Mouse (Mus musculus): ENCODE results near the gene 1500011B03Rik.
A peak's percentile ranks its signal among the peaks of the same experiment; 100 is the strongest.
"Not testable (repeated sequence)": the region's sequence is repeated elsewhere in the genome, so short reads cannot be mapped to it uniquely, and the experiment has no call there.

1500011B03Rik gene

DNA sequence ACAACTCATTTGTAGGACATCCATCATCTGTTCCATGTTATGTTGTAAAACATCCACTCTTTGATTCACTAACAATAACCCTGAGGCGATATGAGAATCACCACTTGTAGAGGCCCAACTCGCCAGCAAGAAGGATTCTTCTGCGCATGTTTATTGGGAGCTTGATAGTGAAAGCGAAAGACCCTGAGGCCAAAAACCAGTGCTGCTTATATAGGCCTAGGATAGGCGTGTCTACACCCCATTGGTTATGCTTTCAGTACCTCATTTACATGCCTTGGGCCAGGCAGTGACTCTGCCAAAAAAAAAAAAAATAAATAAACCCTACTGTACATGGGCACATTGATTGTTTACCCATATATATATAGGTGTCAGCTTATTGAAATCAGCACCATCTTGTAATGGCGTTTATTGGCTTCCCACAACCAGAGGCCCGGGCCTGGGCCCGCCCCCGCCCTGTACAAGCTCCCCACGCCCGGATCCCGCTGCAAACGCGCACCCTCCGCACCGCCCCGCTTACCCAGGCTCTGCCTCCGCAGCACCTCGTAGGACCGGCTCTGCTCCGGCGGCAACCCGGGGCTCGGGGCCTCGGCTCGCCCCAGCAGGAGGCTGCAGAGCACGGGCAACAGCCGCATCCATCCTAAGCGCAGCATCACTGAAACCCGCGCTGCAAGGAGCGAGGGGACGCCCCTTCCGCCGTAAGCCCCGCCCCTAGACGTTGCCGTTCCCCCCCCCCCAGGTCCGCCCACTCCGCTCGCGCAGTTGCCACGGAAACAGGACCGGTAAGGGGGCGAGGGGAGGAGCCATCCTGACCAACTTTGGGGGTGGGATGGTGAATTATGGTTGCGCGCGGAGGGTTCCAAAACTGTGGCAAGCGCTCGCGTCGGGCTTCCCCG lies at the start of gene 1500011B03Rik:
Gene 1500011B03Rik (minus strand): TSS at position 673 of the 893 bp plus-strand sequence.
- peak; percentile 65 for DNase-seq

DNA sequence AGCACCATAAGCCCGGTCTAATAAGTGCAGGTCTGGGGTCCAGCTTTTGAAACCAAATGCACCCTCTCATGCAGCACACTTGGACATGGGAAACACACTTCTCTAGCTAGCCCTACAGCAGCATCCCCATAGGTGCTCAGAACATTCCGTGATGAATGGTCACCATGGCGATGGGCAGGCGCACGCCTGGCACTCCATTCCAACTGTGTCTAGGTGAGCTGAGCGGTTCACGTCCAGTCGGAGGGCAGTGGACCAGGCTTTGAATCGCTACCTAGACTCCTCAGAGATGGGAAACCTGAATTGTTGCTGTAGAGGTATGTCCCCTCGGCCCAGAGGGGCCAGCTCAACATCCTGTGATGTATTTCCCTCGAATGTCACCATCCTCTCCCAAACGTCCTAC lies 42.0 kb upstream of the 1500011B03Rik start:
- no peak for DNase-seq

DNA sequence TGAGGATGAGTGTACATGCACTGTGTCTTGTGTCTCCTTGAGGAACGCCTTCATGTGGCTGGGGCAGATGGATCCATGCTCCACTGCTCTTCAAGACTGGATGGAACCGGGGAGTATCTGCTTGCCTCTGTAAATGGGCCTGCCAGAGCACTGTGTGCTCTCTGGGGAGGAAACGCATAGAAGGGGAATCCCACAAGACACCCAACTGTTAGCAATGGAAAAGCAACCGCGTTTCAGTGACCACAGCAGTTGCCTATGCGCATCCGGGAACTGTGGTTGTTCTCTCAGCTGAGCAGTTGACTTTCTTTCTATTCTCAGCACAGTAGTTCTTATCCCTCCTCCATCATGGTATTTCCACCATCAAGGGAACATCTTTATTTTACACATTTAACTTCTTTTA lies 41.5 kb upstream of the 1500011B03Rik start:
- DNase-seq: no peak

DNA sequence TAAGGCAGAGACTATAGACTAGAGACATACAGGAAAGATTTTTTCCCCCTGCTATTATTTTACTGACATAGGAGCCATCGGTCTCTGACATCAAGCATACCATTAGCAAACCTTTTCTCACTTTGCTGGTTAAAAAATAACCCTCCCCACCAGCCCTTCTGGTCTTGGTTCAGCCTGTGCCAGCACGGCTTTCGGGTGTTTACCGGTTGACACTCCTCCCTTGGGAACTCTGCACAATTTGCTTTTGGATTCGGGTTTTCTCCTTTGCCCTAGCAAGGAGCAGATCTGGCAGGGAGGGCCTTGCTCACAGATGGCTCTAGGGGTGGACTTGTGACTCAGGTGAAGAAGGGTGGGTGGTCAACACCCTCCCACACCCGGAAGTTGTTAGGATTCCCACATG lies 38.5 kb upstream of the 1500011B03Rik start:
- DNase-seq: no peak

DNA sequence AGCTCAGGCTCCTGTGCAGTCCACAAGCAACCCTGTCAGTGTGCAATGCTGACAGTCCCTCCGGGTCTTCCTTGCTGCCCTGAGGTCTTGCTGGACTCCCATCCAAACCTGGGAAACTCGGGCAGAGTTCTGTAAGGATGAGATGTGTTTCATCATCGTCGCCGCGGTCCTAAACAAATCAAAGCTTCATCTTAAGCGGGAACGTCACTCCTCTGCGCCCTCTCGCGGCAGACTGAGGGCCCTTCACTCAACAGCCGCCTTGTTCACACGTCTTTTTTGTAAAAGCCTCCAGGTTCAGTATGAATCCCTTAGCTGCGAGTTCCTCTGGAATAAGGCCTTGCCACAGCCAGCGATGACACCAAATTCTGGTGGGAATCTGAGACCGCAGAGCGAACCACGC lies 36.0 kb upstream of the 1500011B03Rik start:
- DNase-seq: peak; percentile 75

DNA sequence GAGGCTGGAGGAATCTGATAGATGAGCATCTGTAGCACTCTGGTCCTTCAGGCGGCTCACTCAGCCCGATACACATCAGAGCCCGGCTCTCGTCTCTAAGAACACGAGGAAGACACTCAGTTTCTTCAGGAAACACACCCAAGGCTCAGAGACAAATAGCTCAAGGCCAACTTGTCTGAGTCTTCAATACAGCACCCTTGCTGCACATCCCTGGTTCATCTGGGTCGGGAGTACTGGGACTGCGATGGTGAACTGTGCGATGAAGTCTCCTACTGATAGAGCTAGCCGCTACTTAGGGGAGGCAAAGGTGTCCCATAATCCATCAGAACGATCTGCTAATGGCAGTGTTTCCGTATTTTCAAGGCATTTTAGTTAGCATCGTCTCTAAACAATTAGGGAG lies 35.3 kb upstream of the 1500011B03Rik start, which contains the start of gene Gm9936:
Gene Gm9936 (minus strand): TSS at position 101 of the 400 bp plus-strand sequence.
- DNase-seq: no peak

DNA sequence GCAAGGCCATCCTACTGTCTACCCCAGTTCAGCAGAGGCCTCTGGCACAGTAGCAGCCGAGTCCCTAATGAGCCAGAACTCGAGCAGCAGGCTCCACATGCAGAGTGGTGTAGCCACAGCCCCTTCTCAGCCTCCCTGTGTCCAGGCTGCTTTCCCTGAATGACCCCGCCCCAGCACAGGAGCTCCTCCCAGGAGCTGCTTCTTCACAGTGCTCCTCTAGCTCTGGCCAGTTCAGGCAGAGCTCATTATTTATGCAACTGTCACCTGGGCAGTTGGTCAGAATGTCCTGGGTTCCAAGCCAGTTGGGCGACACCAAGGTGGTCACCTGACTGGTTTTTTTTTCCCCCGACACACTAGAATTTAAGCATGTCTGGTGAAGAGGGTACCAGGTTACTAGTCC lies 30.1 kb upstream of the 1500011B03Rik start, which contains the start of gene 4930519G04Rik:
Gene 4930519G04Rik (plus strand): TSS at position 301 of the 400 bp plus-strand sequence.
- not testable (repeated sequence) for DNase-seq

DNA sequence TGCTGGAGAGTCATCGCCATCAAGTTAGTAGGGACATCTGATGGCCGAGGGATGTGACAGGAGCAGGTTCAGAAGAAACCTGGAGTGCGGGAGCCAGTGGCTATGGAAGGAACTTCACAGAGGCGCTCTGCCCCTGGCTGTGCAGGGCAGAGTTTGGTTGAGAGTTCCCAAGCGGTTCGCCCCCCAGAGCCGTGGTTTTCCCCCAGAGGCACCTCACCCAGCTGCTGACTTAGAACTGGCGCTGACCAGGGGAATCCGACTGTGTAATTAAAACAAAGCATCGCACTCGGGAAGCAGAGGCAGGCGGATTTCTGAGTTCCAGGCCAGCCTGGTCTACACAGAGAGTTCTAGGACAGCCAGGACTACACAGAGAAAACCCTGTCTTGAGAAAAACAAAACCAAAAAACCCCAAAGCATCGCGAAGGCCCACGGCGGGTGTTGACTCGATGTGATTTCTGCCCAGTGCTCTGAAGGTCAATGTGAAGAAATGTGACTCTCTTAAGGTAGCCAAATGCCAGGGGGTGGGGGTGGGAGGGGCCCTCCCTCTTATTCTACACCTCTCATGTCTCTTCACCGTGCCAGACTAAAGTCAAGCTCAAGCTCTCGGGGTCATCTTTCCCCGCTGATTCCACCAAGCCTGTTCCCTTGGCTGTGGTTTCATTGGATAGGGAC lies 28.4 kb upstream of the 1500011B03Rik start:
- DNase-seq: no peak

DNA sequence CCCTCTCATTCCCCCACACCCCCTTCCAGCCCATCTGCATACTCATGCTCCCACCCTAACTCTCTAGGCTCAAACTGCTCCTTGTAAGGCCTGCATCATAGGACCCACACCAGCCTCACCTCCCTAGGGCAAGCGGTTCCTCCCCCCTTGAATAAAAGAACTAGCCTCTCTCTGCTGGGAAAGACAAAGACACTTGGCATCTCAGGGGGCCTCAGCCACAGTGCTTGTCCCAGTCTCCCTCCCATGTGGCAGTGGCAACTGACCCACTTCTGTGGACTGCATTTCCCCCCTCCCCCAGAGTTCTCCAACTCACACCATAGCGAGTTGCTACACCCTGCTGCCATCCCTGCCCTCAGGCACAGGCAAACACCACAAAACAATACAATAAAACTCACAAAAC lies 21.1 kb upstream of the 1500011B03Rik start:
- not testable (repeated sequence) for DNase-seq

DNA sequence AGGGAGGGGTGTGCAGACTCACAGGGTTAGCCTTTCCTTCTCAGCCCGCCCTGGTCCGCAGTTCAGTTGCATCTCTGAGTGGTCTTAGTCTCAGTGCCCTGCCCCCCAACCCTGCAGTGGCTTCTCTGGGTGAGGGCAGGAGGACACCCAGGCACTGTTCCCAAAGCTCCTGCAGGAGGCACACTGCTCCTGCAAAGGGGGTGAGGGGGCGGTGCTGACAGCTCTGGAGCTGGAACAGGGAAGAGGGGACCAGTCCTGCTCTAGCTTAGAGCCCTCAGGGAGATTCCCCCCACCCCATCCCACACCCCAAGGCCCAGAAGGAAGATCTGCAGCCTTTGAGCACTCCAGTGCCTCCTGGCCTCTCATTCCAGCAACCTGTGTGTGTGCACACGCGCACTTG lies 19.4 kb upstream of the 1500011B03Rik start:
- no peak for DNase-seq

DNA sequence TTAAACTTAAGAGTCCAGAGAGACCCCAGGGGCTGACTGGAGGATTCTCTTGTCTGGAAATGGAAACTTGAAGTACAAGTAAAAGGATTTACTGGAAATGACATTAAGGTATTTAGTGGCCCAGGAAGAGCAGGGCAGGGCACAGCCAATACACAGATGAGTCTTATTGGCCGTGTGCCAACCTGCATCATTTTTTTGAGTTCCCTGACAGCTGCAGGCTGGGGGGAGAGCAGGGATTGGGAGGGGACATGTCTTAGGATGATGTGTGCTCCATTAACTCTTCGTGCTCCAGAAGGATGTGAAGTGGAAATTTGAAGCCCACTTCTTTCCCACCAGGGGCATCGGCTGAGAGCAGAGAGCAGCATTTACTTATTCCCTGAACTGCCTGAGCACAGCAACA lies 18.9 kb upstream of the 1500011B03Rik start:
- not testable (repeated sequence) for DNase-seq

DNA sequence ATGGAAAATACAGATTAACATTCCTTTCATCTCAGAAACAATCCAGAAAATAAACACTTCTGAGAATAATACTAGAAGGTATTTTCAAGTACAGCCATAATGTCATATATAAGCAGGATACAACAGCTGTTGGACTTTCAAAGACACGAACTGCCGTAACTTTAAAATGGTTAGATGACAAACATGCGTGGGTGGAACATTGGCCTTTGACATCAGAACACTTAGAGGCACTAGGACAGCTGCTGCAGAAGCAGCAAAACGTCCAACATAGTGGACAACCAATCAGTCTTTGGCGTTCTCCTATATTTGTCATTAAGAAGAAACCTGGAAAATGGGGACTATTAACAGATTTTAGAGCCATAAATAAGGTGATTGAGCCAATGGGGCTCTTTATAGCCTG lies 17.2 kb upstream of the 1500011B03Rik start:
- DNase-seq: not testable (repeated sequence)

DNA sequence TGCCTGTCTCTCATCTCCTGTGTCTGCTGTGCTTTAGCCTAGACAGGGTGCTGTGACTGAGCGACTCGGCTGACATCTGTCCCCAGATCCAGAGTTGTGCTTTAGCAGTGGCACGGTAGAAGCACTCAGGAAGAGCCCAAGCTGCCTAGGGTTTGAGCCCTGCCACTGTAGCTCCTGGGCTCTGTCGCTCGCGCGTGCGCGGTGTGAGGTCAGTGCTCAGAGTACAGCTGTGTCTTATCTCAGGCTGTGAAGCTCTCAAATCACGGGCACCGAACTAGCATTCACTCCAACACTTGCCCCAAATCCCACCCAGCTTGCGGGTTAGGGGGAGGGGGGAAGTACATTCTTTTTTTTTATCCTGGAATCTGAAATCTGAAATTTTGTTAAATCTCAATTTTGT lies 13.6 kb upstream of the 1500011B03Rik start:
- no peak for DNase-seq

DNA sequence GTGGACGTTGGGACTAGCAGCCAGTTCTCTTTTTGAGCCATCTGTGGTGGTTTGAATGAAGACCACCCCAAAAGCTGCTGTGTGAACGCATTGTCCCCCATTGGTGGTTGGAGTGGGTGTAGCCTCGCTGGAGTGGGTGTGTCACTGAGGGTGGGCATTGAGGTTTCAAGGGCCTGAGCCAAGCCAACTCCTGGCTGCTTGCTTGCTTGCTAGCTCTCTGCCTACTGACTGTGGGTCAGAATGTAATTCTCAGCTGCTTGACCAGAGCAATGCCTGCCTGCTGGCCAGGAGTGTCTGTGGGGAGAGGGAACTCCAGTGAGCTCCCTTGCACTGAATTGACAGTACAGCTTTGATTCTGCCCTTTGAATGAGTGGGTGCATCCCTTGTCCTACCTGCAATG lies 6.5 kb upstream of the 1500011B03Rik start:
- DNase-seq: no peak

DNA sequence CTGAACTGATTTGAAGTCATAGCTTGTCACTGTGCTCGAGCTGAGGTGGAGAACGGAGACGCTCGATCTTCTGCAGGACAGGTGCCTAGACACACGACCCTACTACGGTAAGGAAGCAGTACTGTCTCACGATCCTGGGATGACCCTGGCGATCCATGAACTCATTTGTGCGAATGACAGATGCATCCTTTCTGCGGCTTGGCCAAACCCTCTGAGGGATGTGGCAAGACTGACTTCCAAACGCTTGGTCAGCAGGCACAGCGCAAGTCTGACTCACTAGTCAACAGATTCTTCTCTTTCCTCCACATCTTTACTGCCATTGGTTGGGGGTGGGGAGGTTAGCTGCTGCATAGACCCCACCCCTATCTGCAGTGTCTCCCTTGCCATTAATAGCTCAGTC lies 4.2 kb upstream of the 1500011B03Rik start:
- DNase-seq: no peak

DNA sequence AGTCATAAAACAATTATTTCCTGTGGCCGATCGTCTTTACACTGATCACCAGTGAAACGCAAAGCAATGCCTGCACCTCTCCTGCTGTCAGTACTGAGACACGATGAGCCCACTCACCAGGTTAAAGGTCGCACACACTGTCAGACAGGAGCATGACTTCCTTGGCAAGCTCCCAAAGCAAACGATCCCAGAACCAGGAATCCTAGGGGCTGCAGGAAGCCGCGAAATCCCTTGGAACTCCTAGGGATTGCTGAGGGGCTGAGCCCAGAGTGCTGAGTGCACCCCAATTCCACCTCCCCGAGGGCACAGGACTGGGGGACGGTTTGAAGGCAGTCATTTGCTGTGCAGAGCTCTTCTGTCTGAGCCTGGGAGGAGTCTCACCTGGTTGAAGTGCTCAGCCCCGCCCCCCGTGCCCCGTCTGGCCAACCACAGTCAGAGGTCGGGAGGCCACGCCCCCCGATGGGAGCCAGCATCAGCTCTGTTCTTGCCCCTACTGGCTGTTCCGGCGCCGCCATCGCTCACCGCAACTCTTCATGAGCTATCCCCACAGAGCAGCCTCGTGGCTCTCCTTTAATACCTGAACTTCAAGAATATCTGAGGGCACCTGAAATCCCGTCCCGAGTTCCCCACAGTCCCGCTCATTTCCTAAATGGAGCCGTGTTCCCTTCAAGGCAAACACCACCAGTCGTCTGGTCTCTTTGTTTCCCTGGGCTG lies 2.9 kb upstream of the 1500011B03Rik start:
- DNase-seq: peak; percentile 65

DNA sequence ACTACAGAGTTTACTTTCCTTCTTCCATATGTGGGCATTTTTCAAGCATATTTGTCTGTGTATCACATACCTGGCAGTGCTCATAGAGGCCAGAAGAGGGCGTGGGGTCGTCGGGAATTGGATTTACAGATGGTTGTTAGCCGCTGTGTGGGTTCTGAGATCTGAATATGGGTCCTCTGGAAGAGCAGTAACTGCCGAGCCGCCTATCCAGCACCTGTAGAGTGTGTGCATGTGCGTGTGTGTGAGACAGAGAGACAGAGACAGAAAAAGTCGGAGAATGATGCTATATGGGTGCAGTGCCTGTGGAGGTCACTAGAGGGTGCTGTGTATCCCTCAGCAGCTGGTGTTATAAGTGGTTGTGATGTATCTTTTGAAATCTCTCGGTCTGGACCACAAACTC lies 929 bp upstream of the 1500011B03Rik start:
- DNase-seq: no peak

DNA sequence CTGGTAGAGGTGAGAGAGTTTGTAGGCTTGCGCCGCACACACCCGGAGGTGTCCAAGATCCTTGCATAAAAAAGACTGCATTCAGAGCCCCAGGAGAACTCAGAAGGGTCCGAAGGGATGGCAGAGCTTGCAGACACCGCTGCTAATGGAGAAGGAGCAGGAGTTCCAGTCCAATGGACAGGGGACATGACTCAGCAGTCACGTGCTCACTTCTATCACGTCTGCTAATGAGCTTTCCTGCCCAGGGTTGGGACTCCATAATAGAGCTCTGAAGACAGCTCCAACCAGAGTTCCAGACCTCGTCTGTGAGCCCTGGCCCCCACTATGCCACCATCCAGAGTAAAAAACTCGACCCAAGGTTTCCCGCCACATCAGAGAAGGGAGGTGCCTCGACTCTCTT lies 5.1 kb downstream of the 1500011B03Rik start:
- DNase-seq: no peak

DNA sequence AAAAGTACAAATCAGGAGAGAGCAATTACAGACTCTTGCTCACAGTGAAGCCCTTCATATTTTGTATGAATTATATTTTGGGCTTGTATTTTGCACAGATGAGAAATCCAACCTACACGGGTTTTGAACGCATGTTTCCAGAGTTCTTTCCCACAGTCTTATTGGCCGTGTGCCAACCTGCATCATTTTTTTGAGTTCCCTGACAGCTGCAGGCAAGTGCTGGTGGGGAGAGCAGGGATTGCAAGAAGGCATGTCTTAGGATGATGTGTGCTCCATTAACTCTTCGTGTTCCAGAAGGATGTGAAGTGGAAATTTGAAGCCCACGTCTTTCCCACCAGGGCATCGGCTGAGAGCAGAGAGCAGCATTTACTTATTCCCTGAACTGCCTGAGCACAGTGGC lies 6.7 kb downstream of the 1500011B03Rik start:
- no peak for DNase-seq

DNA sequence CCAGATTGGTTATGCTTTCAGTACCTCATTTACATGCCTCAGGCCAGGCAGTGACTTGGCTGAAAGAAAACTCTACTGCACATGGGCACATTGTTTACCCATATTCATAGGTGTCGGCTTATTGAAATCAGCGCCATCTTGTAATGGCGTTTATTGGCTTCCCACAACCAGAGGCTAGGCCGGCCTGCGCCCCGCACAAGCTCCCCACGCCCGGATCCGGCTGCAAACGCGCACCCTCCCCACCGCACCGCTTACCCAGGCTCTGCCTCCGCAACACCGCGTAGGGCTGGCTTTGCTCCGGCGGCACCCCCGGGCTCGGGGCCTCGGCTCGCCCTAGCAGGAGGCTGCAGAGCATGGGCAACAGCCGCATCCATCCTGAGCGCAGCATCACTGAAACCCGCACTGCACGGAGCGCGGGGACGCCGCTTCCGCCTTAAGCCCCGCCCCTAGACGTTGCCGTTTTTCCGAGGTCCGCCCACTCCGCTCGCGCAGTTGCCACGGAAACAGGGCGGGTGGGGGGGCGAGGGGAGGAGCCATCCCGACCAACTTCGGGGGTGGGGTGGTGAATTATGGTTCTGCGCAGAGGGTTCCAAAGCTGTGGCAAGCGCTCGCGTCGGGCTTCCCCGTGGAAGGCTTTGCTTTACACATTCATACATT lies 9.6 kb downstream of the 1500011B03Rik start:
- peak; percentile 89 for DNase-seq

DNA sequence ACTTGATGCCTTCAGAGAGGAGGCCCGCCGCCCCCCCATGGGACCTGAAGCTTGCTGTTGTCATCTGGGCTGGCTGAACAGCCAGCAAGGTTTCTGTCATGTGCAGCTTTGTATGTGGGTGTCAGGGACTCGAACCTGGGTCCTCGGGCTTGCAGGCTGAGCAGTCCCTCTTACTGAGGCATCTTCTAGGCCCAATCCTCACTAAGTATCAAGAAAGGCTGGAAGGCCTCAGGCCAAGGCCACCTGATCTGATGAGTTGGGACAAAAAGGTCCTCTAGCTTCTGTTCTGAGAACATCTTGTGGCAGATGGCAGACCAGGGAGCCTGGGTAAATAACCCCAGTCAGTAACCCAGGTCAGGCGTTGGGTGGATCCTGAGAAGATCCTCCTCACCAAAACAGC lies 13.4 kb downstream of the 1500011B03Rik start:
- no peak for DNase-seq

DNA sequence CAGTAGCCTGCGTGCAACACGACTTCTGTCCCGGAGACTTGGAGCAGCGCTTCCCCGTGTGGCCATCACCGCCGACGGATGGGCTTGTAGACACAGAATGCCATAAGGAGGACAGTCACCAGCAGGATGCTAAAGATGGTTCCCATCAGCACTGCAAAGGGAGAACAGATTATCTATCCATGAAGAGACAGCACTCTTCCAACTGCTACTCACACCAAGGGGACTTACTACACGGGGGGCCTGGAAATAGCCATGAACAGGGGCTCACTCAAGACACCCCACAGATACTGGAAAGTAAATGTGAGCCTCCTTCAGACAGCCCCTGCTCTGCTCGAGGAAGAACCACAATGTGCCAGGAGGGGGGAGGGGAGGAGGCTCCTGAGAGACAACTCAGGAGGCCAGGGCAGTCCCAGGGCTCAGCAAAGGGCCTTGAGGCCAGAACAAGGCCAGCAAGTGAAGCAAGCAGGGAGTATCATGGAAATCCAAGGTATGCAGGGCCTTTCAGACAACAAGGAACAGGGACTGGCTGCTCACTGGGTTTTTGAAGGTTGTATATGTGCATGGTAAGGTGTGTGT lies 14.0 kb downstream of the 1500011B03Rik start:
- no peak for DNase-seq

Data from cerebellum, adult 11 months (tissue).